Mouse (Mus musculus): ENCODE data around the gene Kctd15.

- TF ChIP-seq EP300 (IDR thresholded peaks at IDR 0.05; ENCODE audit: low read depth) (no peak), CTCF (IDR thresholded peaks at IDR 0.05; ENCODE audit: low read depth) (no peak)
Measured at GRCm38 (mm10) chr7:34607334-34607970, 49.1 kb downstream of the Kctd15 start.
